Comparison of ENCODE assay signal across 19 mouse cellular contexts in the genomic region with DNA sequence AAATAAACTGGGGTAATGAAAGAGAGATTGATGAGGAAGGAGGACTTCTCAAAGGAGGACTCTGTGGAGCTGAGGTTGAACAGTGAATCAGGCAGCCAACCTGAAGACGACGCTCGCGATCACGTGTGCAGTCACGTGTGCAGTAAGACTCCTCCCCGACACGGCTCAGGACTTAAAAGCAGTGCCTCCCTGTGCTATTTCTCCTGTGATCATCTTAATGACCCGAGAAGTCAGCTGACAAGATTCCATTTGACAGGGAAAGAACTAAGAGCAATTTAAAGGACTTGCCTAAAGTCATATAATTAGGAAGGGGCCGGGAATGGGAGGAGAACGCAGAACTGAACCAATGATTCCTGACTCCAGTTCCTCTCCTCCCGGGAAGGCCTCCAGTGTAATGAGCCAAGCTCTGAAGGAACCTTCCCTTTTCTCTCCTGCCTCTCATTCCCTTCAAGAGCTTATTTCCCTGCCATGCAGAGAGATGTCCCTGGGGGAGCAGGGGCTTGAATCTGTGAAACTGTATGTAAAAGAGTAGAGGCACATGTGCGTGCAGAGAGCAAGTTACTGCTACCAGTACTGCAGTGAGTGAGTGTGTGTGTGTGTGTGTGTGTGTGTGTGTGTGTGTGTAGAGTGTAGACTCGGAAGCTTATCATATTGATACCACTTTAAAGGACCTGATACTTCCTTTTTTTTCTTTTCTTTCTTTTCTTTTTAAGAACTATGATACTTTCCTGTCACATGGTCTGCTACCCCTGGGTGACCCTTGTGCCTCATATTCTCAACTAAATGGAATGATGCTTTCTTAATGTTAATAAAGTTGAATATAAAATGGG. TPM values are rescaled to one million over a fixed set of nuclear protein-coding genes. Genes with fewer than 3 reads are reported as not detected.
DNase-seq lines count a peak whose midpoint lies in the region; ATAC-seq and TF ChIP-seq lines count a peak whose summit lies in the region.
"Had no signal": no experiment of that assay in that cellular context is flagged by ENCODE, and none has a peak within 500 bp of the region (broad histone marks: within the 10 kb centered on the region; RNA-seq: fewer than 3 reads in every experiment).

No protein-coding gene starts in this region.

- TF ChIP-seq POLR2A in CH12.LX (IDR thresholded peaks at IDR 0.05; ENCODE audit: low read depth, low read length) = no peak

- 59% methylated on average over 14 of the region's 14 CpGs for WGBS in neural tube, embryonic 15.5 days
- WGBS in intestine, postnatal 0 days = 64% methylated on average over 14 of the region's 14 CpGs
- WGBS in midbrain, embryonic 11.5 days = 79% methylated on average over 14 of the region's 14 CpGs

- no peaks in the 10 kb centered on the region; the same call in 1 of the 2 replicates for H3K79me2 ChIP-seq in CH12.LX (replicated peaks; ENCODE audit: control insufficient read depth, extremely low read depth, insufficient read depth, poor library complexity, severe bottlenecking)

- H3K27ac ChIP-seq in CH12.LX (ENCODE audit: insufficient read depth, low read depth) = no peak overlapping the region; the same call in 1 of the 2 replicates
- H3K27ac ChIP-seq in neural tube, embryonic 15.5 days (replicated peaks) = no peak overlapping the region
- H3K27ac ChIP-seq in intestine, postnatal 0 days (ENCODE audit: low read depth, low read length) = no peak overlapping the region
- no peak overlapping the region for H3K27ac ChIP-seq in midbrain, embryonic 11.5 days (ENCODE audit: low read depth, low read length)
- H3K27ac ChIP-seq: embryonic facial prominence, embryonic 13.5 days; hindbrain, postnatal 0 days; left cerebral cortex, adult 2 months; limb, embryonic 13.5 days; midbrain, embryonic 13.5 days had no signal

- dilution Hi-C loops in CH12.LX (cut with MboI; ENCODE audit: extremely low pct_ligation_motif_present, extremely low pct_unique_long_range_greater_than_20kb, low sequenced_read_pairs) = no loop called here

- H3K9ac ChIP-seq in CH12.LX (ENCODE audit: insufficient read depth, low read depth) = no peak overlapping the region
- H3K9ac ChIP-seq in neural tube, embryonic 15.5 days (replicated peaks) = no peak overlapping the region
- no peak overlapping the region for H3K9ac ChIP-seq in intestine, postnatal 0 days (ENCODE audit: low read depth, low read length)
- no peak overlapping the region for H3K9ac ChIP-seq in midbrain, embryonic 11.5 days (ENCODE audit: low read length)
- H3K9ac ChIP-seq: embryonic facial prominence, embryonic 13.5 days; heart, embryonic 12.5 days; limb, embryonic 13.5 days; midbrain, embryonic 13.5 days had no signal

- TF ChIP-seq RAD21 in CH12.LX (IDR thresholded peaks at IDR 0.05; ENCODE audit: low read depth, low read length) = no peak

- DNase-seq in kidney, adult 18-20 months = peak; percentile 52
- DNase-seq in kidney, postnatal 14 days = no peak
- peak; percentile 68 for DNase-seq in CH12.LX (ENCODE audit: extremely low read depth)
- DNase-seq in kidney, adult 9 months = peak; percentile 76
- no peak for DNase-seq in left cerebral cortex, postnatal 25 days (ENCODE audit: low spot score in 2 of 2)
- DNase-seq in midbrain, embryonic 11.5 days (ENCODE audit: low spot score, missing footprints) = no peak
- DNase-seq: cerebellum, adult 11 months; cerebellum, postnatal 36 days; gastrocnemius, postnatal 25 days; heart, postnatal 36 days; thymus, postnatal 36 days had no signal

- peaks cover 3% of the 10 kb centered on the region for H3K9me3 ChIP-seq in CH12.LX (replicated peaks; ENCODE audit: low read length)
- no peaks in the 10 kb centered on the region for H3K9me3 ChIP-seq in neural tube, embryonic 15.5 days (replicated peaks)
- H3K9me3 ChIP-seq in intestine, postnatal 0 days (ENCODE audit: control insufficient read depth) = 0 out of 2 replicates have a peak, but pooled peaks cover 4% of the 10 kb centered on the region
- H3K9me3 ChIP-seq in midbrain, embryonic 11.5 days (ENCODE audit: control insufficient read depth, low read length) = no peaks in the 10 kb centered on the region
- H3K9me3 ChIP-seq: embryonic facial prominence, embryonic 13.5 days; limb, embryonic 13.5 days; midbrain, embryonic 13.5 days had no signal

- H3K4me2 ChIP-seq in CH12.LX (ENCODE audit: insufficient read depth, low read depth, poor library complexity, severe bottlenecking) = no peak overlapping the region
- no peak overlapping the region for H3K4me2 ChIP-seq in neural tube, embryonic 15.5 days
- no peak overlapping the region for H3K4me2 ChIP-seq in intestine, postnatal 0 days (replicated peaks; ENCODE audit: low read depth)
- no peak overlapping the region for H3K4me2 ChIP-seq in midbrain, embryonic 11.5 days
- H3K4me2 ChIP-seq: embryonic facial prominence, embryonic 13.5 days; heart, embryonic 12.5 days; midbrain, embryonic 13.5 days had no signal

- TF ChIP-seq EP300 in CH12.LX (IDR thresholded peaks at IDR 0.05; ENCODE audit: low read length) = peak; percentile 68

- no peaks in the 10 kb centered on the region for H3K36me3 ChIP-seq in CH12.LX (replicated peaks in 1 of 2; ENCODE audit: control insufficient read depth in 1 of 2, insufficient read depth in 1 of 2, low read length in 1 of 2)
- no peaks in the 10 kb centered on the region for H3K36me3 ChIP-seq in neural tube, embryonic 15.5 days
- H3K36me3 ChIP-seq in intestine, postnatal 0 days (ENCODE audit: control insufficient read depth, insufficient read depth) = no peaks in the 10 kb centered on the region
- H3K36me3 ChIP-seq in midbrain, embryonic 11.5 days (ENCODE audit: control insufficient read depth, insufficient read depth, low read length) = no peaks in the 10 kb centered on the region
- H3K36me3 ChIP-seq: embryonic facial prominence, embryonic 13.5 days; heart, embryonic 12.5 days; limb, embryonic 13.5 days; midbrain, embryonic 13.5 days had no signal

- no peak overlapping the region for H3K4me3 ChIP-seq in CH12.LX (replicated peaks in 1 of 3; ENCODE audit: low read depth in 2 of 3, low read length in 2 of 3, poor library complexity in 1 of 3)
- H3K4me3 ChIP-seq in neural tube, embryonic 15.5 days (replicated peaks) = no peak overlapping the region
- H3K4me3 ChIP-seq in intestine, postnatal 0 days (ENCODE audit: low read depth, low read length) = no peak overlapping the region
- H3K4me3 ChIP-seq in midbrain, embryonic 11.5 days (ENCODE audit: low read depth, low read length) = no peak overlapping the region
- H3K4me3 ChIP-seq: embryonic facial prominence, embryonic 13.5 days; heart, embryonic 12.5 days; left cerebral cortex, adult 2 months; limb, embryonic 13.5 days; midbrain, embryonic 13.5 days had no signal

- intact Hi-C loops in left cerebral cortex, postnatal 25 days (cut with DNase I) = loop anchor here (5.0 kb wide), 1 partner anchor 78 kb away; no protein-coding TSS in a partner anchor

- TF ChIP-seq CTCF in CH12.LX (conservative IDR thresholded peaks at IDR 0.05 in 1 of 2, IDR thresholded peaks at IDR 0.05 in 1 of 2; ENCODE audit: low read depth in 2 of 2, low read length in 2 of 2) = no peak
- no peak for TF ChIP-seq CTCF in intestine, postnatal 0 days (IDR thresholded peaks at IDR 0.05; ENCODE audit: low read depth)

- H3K4me1 ChIP-seq in CH12.LX (ENCODE audit: control insufficient read depth in 1 of 2, insufficient read depth in 2 of 2) = peaks cover 17 to 62% of the 10 kb centered on the region in 2 experiments
- peaks cover 18% of the 10 kb centered on the region for H3K4me1 ChIP-seq in neural tube, embryonic 15.5 days
- no peaks in the 10 kb centered on the region; the same call in 1 of the 2 replicates for H3K4me1 ChIP-seq in intestine, postnatal 0 days (replicated peaks; ENCODE audit: control insufficient read depth, insufficient read depth, low read length)
- H3K4me1 ChIP-seq in midbrain, embryonic 11.5 days (ENCODE audit: control insufficient read depth, insufficient read depth, low read length) = peaks cover 2% of the 10 kb centered on the region; the same call in 1 of the 2 replicates

- 0 out of 2 replicates have a peak, but pooled peaks have one; percentile 20 for ATAC-seq in neural tube, embryonic 15.5 days (ENCODE audit: low FRiP score)
- no peak for ATAC-seq in intestine, postnatal 0 days
- no peak for ATAC-seq in midbrain, embryonic 11.5 days (ENCODE audit: low FRiP score)
- ATAC-seq: hindbrain, postnatal 0 days; midbrain, embryonic 13.5 days had no signal

- no peaks in the 10 kb centered on the region for H3K27me3 ChIP-seq in CH12.LX (replicated peaks)
- peaks cover 15% of the 10 kb centered on the region; the same call in 1 of the 2 replicates for H3K27me3 ChIP-seq in neural tube, embryonic 15.5 days (replicated peaks)
- H3K27me3 ChIP-seq in intestine, postnatal 0 days (replicated peaks; ENCODE audit: control insufficient read depth, insufficient read depth, low read length) = no peaks in the 10 kb centered on the region
- H3K27me3 ChIP-seq in midbrain, embryonic 11.5 days (ENCODE audit: control insufficient read depth, insufficient read depth, low read length) = peaks cover 17% of the 10 kb centered on the region
- H3K27me3 ChIP-seq: heart, embryonic 12.5 days had no signal

- in situ Hi-C loops in CH12.LX (cut with MboI; ENCODE audit: low pct_ligation_motif_present, low pct_unique_long_range_greater_than_20kb, low sequenced_read_pairs) = no loop called here

TF ChIP-seq in CH12.LX, 34 proteins besides CTCF, POLR2A, EP300 and RAD21 (continues in another document):
- TF ChIP-seq JUN (IDR thresholded peaks at IDR 0.05; ENCODE audit: insufficient read depth, low read depth, low read length) = peak; percentile 2; the same call in 1 of the 2 replicates
- no peak for TF ChIP-seq TCF12 (IDR thresholded peaks at IDR 0.05; ENCODE audit: low read depth, low read length)
- TF ChIP-seq RCOR1 (conservative IDR thresholded peaks at IDR 0.05; ENCODE audit: low read depth, low read length) = no peak
- peak; percentile 88 for TF ChIP-seq MYC (IDR thresholded peaks at IDR 0.05; ENCODE audit: low read depth, low read length)

RNA-seq across cellular contexts. Expression of gene Tec, which starts 1.7 kb away (rescaled TPM):
- total RNA-seq in CH12.LX (2012; rRNA removed) = 7.9 and 11.4 TPM in 2 replicates
- total RNA-seq in CH12.LX (2014; rRNA removed) = 20.1 and 21.5 TPM in 2 replicates
- 25.6 and 25.9 TPM in 2 replicates for polyA plus RNA-seq in CH12.LX (2012; ENCODE audit: insufficient read length, low read depth)
- 8.8 and 11.5 TPM in 2 replicates for polyA plus RNA-seq in neural tube, embryonic 15.5 days (2015; fragmentation: Nextera tagmentation; extraction: Ambion mirVana)
- 12.4 and 14.7 TPM in 2 replicates for polyA plus RNA-seq in intestine, postnatal 0 days (2015; fragmentation: Nextera tagmentation; extraction: Ambion mirVana)
- 1 to 10 TPM; 3.0 to 3.7 TPM for total RNA-seq in left cerebral cortex, postnatal 25 days (2021)
- 3.3 and 4.5 TPM in 2 replicates for polyA plus RNA-seq in midbrain, embryonic 11.5 days (2014; fragmentation: Nextera tagmentation; extraction: Ambion mirVana)

RNA-seq across cellular contexts. Expression of gene Slain2, which starts 44.1 kb away (rescaled TPM):
- total RNA-seq in CH12.LX (2012; rRNA removed) (11.0 and 12.6 TPM in 2 replicates), CH12.LX (2014; rRNA removed) (26.2 and 27.5 TPM in 2 replicates)
- 27.9 and 34.6 TPM in 2 replicates for polyA plus RNA-seq in CH12.LX (2012; ENCODE audit: insufficient read length, low read depth)
- polyA plus RNA-seq in neural tube, embryonic 15.5 days (2015; fragmentation: Nextera tagmentation; extraction: Ambion mirVana) = 15.0 and 15.3 TPM in 2 replicates
- polyA plus RNA-seq in intestine, postnatal 0 days (2015; fragmentation: Nextera tagmentation; extraction: Ambion mirVana) = 9.6 and 10.1 TPM in 2 replicates
- 10 to 100 TPM; 21.2 to 21.5 TPM for total RNA-seq in left cerebral cortex, postnatal 25 days (2021)
- 27.5 and 28.2 TPM in 2 replicates for polyA plus RNA-seq in midbrain, embryonic 11.5 days (2014; fragmentation: Nextera tagmentation; extraction: Ambion mirVana)

Comparison
In these comparisons a context has a peak if more than half of its experiments do, and no peak if none do; other contexts are left out.
1. DNase-seq: peak in kidney, adult 18-20 months (single experiment), CH12.LX (single experiment) and kidney, adult 9 months (single experiment); none in kidney, postnatal 14 days (single experiment), left cerebral cortex, postnatal 25 days (0 of 2) and midbrain, embryonic 11.5 days (single experiment).